Mouse (Mus musculus) kidney, postnatal 0 days (tissue): Measurements from ENCODE around the gene Nkain2. TPM values are rescaled to one million over a fixed set of nuclear protein-coding genes. Genes with fewer than 3 reads are reported as not detected.
A peak's percentile ranks its signal among the peaks of the same experiment; 100 is the strongest.

Experiments
- ATAC-seq: fragments of 200-750 bp; cut with Nextera tagmentation; replicated peaks from 2 replicates; pipeline ENCODE4 v1.8.0; 2017; ENCODE audit warnings: low read depth, moderate number of reproducible peaks, moderate TSS enrichment, moderate library complexity; ENCODE audit not compliant: low FRiP score
- DNase-seq: peaks from one replicate; pipeline ENCODE4 v3.0.0-alpha.2; 2016; ENCODE audit warnings: low spot score
- H3K27ac ChIP-seq: fragments of 300-500 bp; sonication (generic); 2 replicates; pipeline ENCODE4 v1.5.1; 2014; ENCODE audit warnings: mild to moderate bottlenecking
- H3K27me3 ChIP-seq: fragments of 300-500 bp; sonication (generic); 2 replicates; pipeline ENCODE4 v1.6.1; 2014; ENCODE audit warnings: low read length, mixed read lengths; ENCODE audit not compliant: insufficient read depth
- H3K36me3 ChIP-seq: fragments of 300-500 bp; sonication (generic); 2 replicates; pipeline ENCODE4 v1.6.1; 2014; ENCODE audit warnings: low read length, mixed read lengths; ENCODE audit not compliant: insufficient read depth
- H3K4me1 ChIP-seq: fragments of 300-500 bp; sonication (generic); replicated peaks from 2 replicates; pipeline ENCODE4 v1.6.1; 2014; ENCODE audit warnings: antibody characterized with exemption, low read length, mixed read lengths; ENCODE audit not compliant: insufficient read depth
- H3K4me2 ChIP-seq: fragments of 300-500 bp; sonication (generic); 2 replicates; pipeline ENCODE4 v1.6.1; 2014; ENCODE audit warnings: mild to moderate bottlenecking, low read length, moderate library complexity, mixed read lengths
- H3K4me3 ChIP-seq: fragments of 300-500 bp; sonication (generic); replicated peaks from 2 replicates; pipeline ENCODE4 v1.5.1; 2014; ENCODE audit warnings: low read depth, low read length
- H3K9ac ChIP-seq: fragments of 300-500 bp; sonication (generic); 2 replicates; pipeline ENCODE4 v1.6.1; 2014; ENCODE audit warnings: low read depth, low read length
- H3K9me3 ChIP-seq: fragments of 300-500 bp; sonication (generic); replicated peaks from 2 replicates; pipeline ENCODE4 v1.6.1; 2016; ENCODE audit warnings: low read length, inconsistent platforms, mixed read lengths
- CTCF ChIP-seq: IDR thresholded peaks from 2 replicates; pipeline ENCODE4 v1.5.1; 2016; ENCODE audit warnings: antibody characterized with exemption, low read depth, mild to moderate bottlenecking, moderate library complexity
- WGBS: fragments of 180-500 bp; shearing (Covaris S2); extraction: QIAGEN DNeasy Blood & Tissue Kit; methylation state at CpG from one replicate; pipeline ENCODE4 v1.1.7; 2014; 5-methylcytosine and 5-hydroxymethylcytosine counted together
- polyA plus RNA-seq: library from polyadenylated mRNA; unstranded; fragments of >200 nt; fragmentation: Nextera tagmentation; extraction: Ambion mirVana; gene quantifications from 2 replicates; pipeline ENCODE4 v1.2.1, GENCODE M21; 2015

The Nkain2 gene
- polyA plus RNA-seq: 0.20 and 0.34 TPM in 2 replicates

- WGBS: under 1% methylated on average over 68 of the region's 81 CpGs
- Histone ChIP-seq H3K4me1 (no peaks in the 10 kb centered on the region; the same call in 1 of the 2 replicates), H3K27ac (no peak within 1 kb of the TSS), H3K36me3 (no peaks in the 10 kb centered on the region), H3K4me2 (peak within 1 kb of the TSS; percentile 97), H3K4me3 (peak within 1 kb of the TSS; percentile 57), H3K9me3 (no peaks in the 10 kb centered on the region), H3K9ac (peak within 1 kb of the TSS; percentile 50; the same call in 1 of the 2 replicates), H3K27me3 (no peaks in the 10 kb centered on the region)
- TF ChIP-seq CTCF: no peak
- DNase-seq (peak; percentile 23), ATAC-seq (peak; percentile 74)
Measured at GRCm38 (mm10) chr10:32889652-32890506, at the start of gene Nkain2. Gene Nkain2 (minus strand): TSS chr10:32890462.

GRCm38 (mm10) chr10:32939853-32940252, 49.6 kb upstream of the Nkain2 start:
- H3K4me2 ChIP-seq: no peak overlapping the region
- TF ChIP-seq CTCF: no peak
- no peak overlapping the region for H3K27ac ChIP-seq
- 98% methylated on average over 3 of the region's 3 CpGs for WGBS
- no peak overlapping the region for H3K9ac ChIP-seq
- H3K4me3 ChIP-seq: no peak overlapping the region
- no peaks in the 10 kb centered on the region for H3K27me3 ChIP-seq
- no peaks in the 10 kb centered on the region for H3K9me3 ChIP-seq
- H3K36me3 ChIP-seq: no peaks in the 10 kb centered on the region
- H3K4me1 ChIP-seq: no peaks in the 10 kb centered on the region
- no peak for DNase-seq
- no peak for ATAC-seq

- Histone ChIP-seq H3K9ac (no peak overlapping the region), H3K4me1 (no peaks in the 10 kb centered on the region), H3K36me3 (no peaks in the 10 kb centered on the region), H3K4me3 (no peak overlapping the region), H3K9me3 (no peaks in the 10 kb centered on the region), H3K4me2 (no peak overlapping the region), H3K27ac (no peak overlapping the region), H3K27me3 (no peaks in the 10 kb centered on the region)
- no peak for ATAC-seq
- peak; percentile 68 for TF ChIP-seq CTCF
- DNase-seq: peak; percentile 36
Measured at GRCm38 (mm10) chr10:32895093-32895492, 4.8 kb upstream of the Nkain2 start.

- DNase-seq (peak; percentile 61), ATAC-seq (peak; percentile 68; the same call in 1 of the 2 replicates)
- no peaks in the 10 kb centered on the region for H3K9me3 ChIP-seq
- no peaks in the 10 kb centered on the region; the same call in 1 of the 2 replicates for H3K4me1 ChIP-seq
- H3K4me3 ChIP-seq: peak overlapping the region; percentile 57
- no peaks in the 10 kb centered on the region for H3K36me3 ChIP-seq
- TF ChIP-seq CTCF: peak; percentile 78
- no peaks in the 10 kb centered on the region for H3K27me3 ChIP-seq
- peak overlapping the region; percentile 97 for H3K4me2 ChIP-seq
- 2% methylated on average over 13 of the region's 13 CpGs for WGBS
- H3K9ac ChIP-seq: no peak overlapping the region
- no peak overlapping the region for H3K27ac ChIP-seq
Measured at GRCm38 (mm10) chr10:32890507-32891131, 357 bp upstream of the Nkain2 start.

- Histone ChIP-seq H3K36me3 (no peaks in the 10 kb centered on the region), H3K27ac (no peak overlapping the region), H3K4me3 (no peak overlapping the region), H3K9me3 (no peaks in the 10 kb centered on the region), H3K4me1 (no peaks in the 10 kb centered on the region), H3K27me3 (no peaks in the 10 kb centered on the region), H3K9ac (no peak overlapping the region), H3K4me2 (no peak overlapping the region)
- ATAC-seq (no peak), DNase-seq (no peak)
- TF ChIP-seq CTCF: no peak
- WGBS: 75% methylated on average over 6 of the region's 6 CpGs
Measured at GRCm38 (mm10) chr10:32881977-32882376, 8.3 kb downstream of the Nkain2 start.

- H3K27ac ChIP-seq: no peak overlapping the region
- H3K9ac ChIP-seq: no peak overlapping the region
- 63% methylated on average over 1 of the region's 1 CpGs for WGBS
- H3K27me3 ChIP-seq: no peaks in the 10 kb centered on the region
- H3K9me3 ChIP-seq: no peaks in the 10 kb centered on the region
- H3K4me1 ChIP-seq: no peaks in the 10 kb centered on the region
- no peaks in the 10 kb centered on the region for H3K36me3 ChIP-seq
- TF ChIP-seq CTCF: no peak
- H3K4me2 ChIP-seq: no peak overlapping the region
- H3K4me3 ChIP-seq: no peak overlapping the region
- no peak for DNase-seq
- no peak for ATAC-seq
Measured at GRCm38 (mm10) chr10:32870691-32871406, 19.4 kb downstream of the Nkain2 start.
